Comparison of ENCODE assay signal across 8 mouse cellular contexts in genomic region chr9:119894339-119895009, GRCm38 (mm10). TPM values are rescaled to one million over a fixed set of nuclear protein-coding genes. Genes with fewer than 3 reads are reported as not detected.
A peak's percentile ranks its signal among the peaks of the same experiment; 100 is the strongest.
DNase-seq lines count a peak whose midpoint lies in the region; ATAC-seq and TF ChIP-seq lines count a peak whose summit lies in the region.

Gene Wdr48 (plus strand): TSS chr9:119894878.

- peak within 1 kb of the TSS; percentile 93 for H3K27ac ChIP-seq in MEL (ENCODE audit: control insufficient read depth, low read depth, low read length)
- H3K27ac ChIP-seq in cerebellum, adult 2 months (ENCODE audit: insufficient read depth, low read length): peak within 1 kb of the TSS; percentile 87
- H3K27ac ChIP-seq in forebrain, postnatal 0 days (ENCODE audit: low read depth, low read length): peak within 1 kb of the TSS; percentile 83
- H3K27ac ChIP-seq in lung, embryonic 15.5 days: peak within 1 kb of the TSS; percentile 72

- no peak for TF ChIP-seq EP300 in MEL (IDR thresholded peaks at IDR 0.05; ENCODE audit: low read depth in 1 of 2, low read length in 2 of 2)

- H3K4me3 ChIP-seq in MEL (ENCODE audit: control insufficient read depth in 1 of 2, insufficient read depth in 1 of 2, low read depth in 2 of 2, low read length in 2 of 2): peak within 1 kb of the TSS; percentile 73 to 82
- H3K4me3 ChIP-seq in cerebellum, adult 2 months (replicated peaks; ENCODE audit: insufficient read depth, low read depth, low read length): peak within 1 kb of the TSS; percentile 98
- H3K4me3 ChIP-seq in forebrain, postnatal 0 days (ENCODE audit: low read depth, low read length): peak within 1 kb of the TSS; percentile 94
- H3K4me3 ChIP-seq in lung, embryonic 15.5 days: peak within 1 kb of the TSS; percentile 88

- DNase-seq in MEL (ENCODE audit: low read depth, low spot score): peak; percentile 99
- DNase-seq in cerebellum, adult 2 months: peak; percentile 97 to 98
- peak; percentile 99 for DNase-seq in forebrain, postnatal 0 days
- peak; percentile 98 for DNase-seq in heart, postnatal 4 days
- DNase-seq in layer of hippocampus, adult 8-10 months (ENCODE audit: low spot score in 2 of 2): peak; percentile 97 to 98
- peak; percentile 95 for DNase-seq in ovary, adult 18-20 months (ENCODE audit: low spot score)
- peak; percentile 99 for DNase-seq in thymus, postnatal 0 days (ENCODE audit: low spot score)

- H3K36me3 ChIP-seq in MEL (ENCODE audit: control insufficient read depth in 1 of 2, insufficient read depth in 2 of 2, low read length in 2 of 2): peaks cover 0 to 13% of the 10 kb centered on the region in 2 experiments; a peak in 2 of 4 replicates
- 0 out of 2 replicates have a peak, but pooled peaks cover 4% of the 10 kb centered on the region for H3K36me3 ChIP-seq in forebrain, postnatal 0 days (ENCODE audit: insufficient read depth)
- H3K36me3 ChIP-seq in lung, embryonic 15.5 days: no peaks in the 10 kb centered on the region

- no peak for TF ChIP-seq CTCF in MEL (IDR thresholded peaks at IDR 0.05 in 2 of 3, conservative IDR thresholded peaks at IDR 0.05 in 1 of 3; ENCODE audit: control insufficient read depth in 1 of 3, insufficient read depth in 1 of 3, low read depth in 2 of 3, low read length in 3 of 3, poor library complexity in 1 of 3, severe bottlenecking in 1 of 3)
- no peak for TF ChIP-seq CTCF in cerebellum, adult 2 months (IDR thresholded peaks at IDR 0.05; ENCODE audit: borderline replicate concordance, insufficient read depth, low read depth, low read length)
- no peak for TF ChIP-seq CTCF in forebrain, postnatal 0 days (IDR thresholded peaks at IDR 0.05; ENCODE audit: low read depth)

- H3K79me2 ChIP-seq in MEL (ENCODE audit: control insufficient read depth, insufficient read depth, low read length, poor library complexity): peaks cover 29% of the 10 kb centered on the region

- no peaks in the 10 kb centered on the region for H3K27me3 ChIP-seq in MEL (ENCODE audit: control insufficient read depth in 1 of 2, insufficient read depth in 2 of 2, low read length in 2 of 2)
- no peaks in the 10 kb centered on the region for H3K27me3 ChIP-seq in cerebellum, adult 2 months (ENCODE audit: control insufficient read depth, insufficient read depth, low read length)
- H3K27me3 ChIP-seq in forebrain, postnatal 0 days (ENCODE audit: insufficient read depth, low read length): no peaks in the 10 kb centered on the region
- no peaks in the 10 kb centered on the region for H3K27me3 ChIP-seq in lung, embryonic 15.5 days

- TF ChIP-seq POLR2A in MEL (IDR thresholded peaks at IDR 0.05; ENCODE audit: control insufficient read depth in 1 of 2, insufficient read depth in 1 of 2, low read depth in 1 of 2, low read length in 2 of 2, poor library complexity in 1 of 2): peak; percentile 66 to 88; a peak in 3 of 4 replicates
- TF ChIP-seq POLR2A in cerebellum, adult 2 months (IDR thresholded peaks at IDR 0.05; ENCODE audit: borderline replicate concordance, insufficient read depth, low read length): peak; percentile 77; the same call in 1 of the 2 replicates

- TF ChIP-seq RAD21 in MEL (IDR thresholded peaks at IDR 0.05; ENCODE audit: low read depth, low read length): no peak

- H3K9ac ChIP-seq in MEL (ENCODE audit: control insufficient read depth, low read depth, low read length, poor library complexity, severe bottlenecking): peak within 1 kb of the TSS; percentile 87
- peak within 1 kb of the TSS; percentile 73 for H3K9ac ChIP-seq in forebrain, postnatal 0 days
- H3K9ac ChIP-seq in lung, embryonic 15.5 days: peak within 1 kb of the TSS; percentile 77

- WGBS in cerebellum, adult 2 months: 5% methylated on average over 34 of the region's 34 CpGs
- 5% methylated on average over 34 of the region's 34 CpGs for WGBS in forebrain, postnatal 0 days
- WGBS in lung, embryonic 15.5 days: 3% methylated on average over 34 of the region's 34 CpGs

- H3K4me1 ChIP-seq in MEL (ENCODE audit: control insufficient read depth in 1 of 2, insufficient read depth in 2 of 2, low read length in 2 of 2): peaks cover 0 to 10% of the 10 kb centered on the region in 2 experiments; a peak in 2 of 4 replicates
- H3K4me1 ChIP-seq in cerebellum, adult 2 months (ENCODE audit: control insufficient read depth, insufficient read depth, low read length): peaks cover 5% of the 10 kb centered on the region
- H3K4me1 ChIP-seq in forebrain, postnatal 0 days (ENCODE audit: insufficient read depth): peaks cover 12% of the 10 kb centered on the region; the same call in 1 of the 2 replicates
- peaks cover 10% of the 10 kb centered on the region for H3K4me1 ChIP-seq in lung, embryonic 15.5 days

- H3K9me3 ChIP-seq in MEL (replicated peaks; ENCODE audit: insufficient read depth, low read length): no peaks in the 10 kb centered on the region
- H3K9me3 ChIP-seq in forebrain, postnatal 0 days (ENCODE audit: low read length): no peaks in the 10 kb centered on the region
- H3K9me3 ChIP-seq in lung, embryonic 15.5 days: no peaks in the 10 kb centered on the region

- H3K4me2 ChIP-seq in forebrain, postnatal 0 days (ENCODE audit: low read depth): peak within 1 kb of the TSS; percentile 83
- peak within 1 kb of the TSS; percentile 86 for H3K4me2 ChIP-seq in lung, embryonic 15.5 days

- peak; percentile 99 for ATAC-seq in forebrain, postnatal 0 days
- ATAC-seq in lung, embryonic 15.5 days (ENCODE audit: borderline replicate concordance, extremely low read depth, low FRiP score, low TSS enrichment): peak; percentile 100

TF ChIP-seq in MEL, 35 proteins besides CTCF, POLR2A, EP300 and RAD21:
- no peak for TF ChIP-seq TAL1 (IDR thresholded peaks at IDR 0.05; ENCODE audit: low read length)
- TF ChIP-seq ELF1 (IDR thresholded peaks at IDR 0.05; ENCODE audit: low read depth, low read length): peak; percentile 74
- peak; percentile 66; the same call in 1 of the 2 replicates for TF ChIP-seq E2F4 (IDR thresholded peaks at IDR 0.05; ENCODE audit: borderline replicate concordance, low read depth, low read length)
- TF ChIP-seq CHD1 (IDR thresholded peaks at IDR 0.05; ENCODE audit: low read depth, low read length): no peak
- TF ChIP-seq MAZ (IDR thresholded peaks at IDR 0.05; ENCODE audit: low read depth, low read length): peak; percentile 90
- TF ChIP-seq ZMIZ1 (IDR thresholded peaks at IDR 0.05; ENCODE audit: low read depth, low read length): peak; percentile 87
- no peak for TF ChIP-seq MAFK (IDR thresholded peaks at IDR 0.05; ENCODE audit: borderline replicate concordance, low read depth, low read length)
- peak; percentile 89 for TF ChIP-seq HCFC1 (IDR thresholded peaks at IDR 0.05; ENCODE audit: low read depth, low read length)
- TF ChIP-seq POLR2AphosphoS5 (IDR thresholded peaks at IDR 0.05; ENCODE audit: borderline replicate concordance, low read depth, low read length): no peak
- no peak; the same call in 1 of the 2 replicates for TF ChIP-seq KAT2A (conservative IDR thresholded peaks at IDR 0.05; ENCODE audit: low read depth, low read length)
- no peak for TF ChIP-seq ZC3H11A (IDR thresholded peaks at IDR 0.05; ENCODE audit: low read depth, low read length)
- 0 out of 2 replicates have a peak, but pooled peaks have one; percentile 16 for TF ChIP-seq ETS1 (IDR thresholded peaks at IDR 0.05; ENCODE audit: low read depth, low read length)
- peak; percentile 86 for TF ChIP-seq NELFE (IDR thresholded peaks at IDR 0.05; ENCODE audit: low read depth, low read length)
- TF ChIP-seq SIN3A (IDR thresholded peaks at IDR 0.05; ENCODE audit: low read length): peak; percentile 88
- peak; percentile 48; the same call in 1 of the 2 replicates for TF ChIP-seq POLR2AphosphoS2 (IDR thresholded peaks at IDR 0.05; ENCODE audit: low read length)
- TF ChIP-seq TBP (IDR thresholded peaks at IDR 0.05; ENCODE audit: low read depth, low read length): peak; percentile 80; the same call in 1 of the 2 replicates
- no peak for TF ChIP-seq MEF2A (IDR thresholded peaks at IDR 0.05; ENCODE audit: extremely low read depth, insufficient replicate concordance, low read depth, low read length, poor library complexity, severe bottlenecking)
- no peak for TF ChIP-seq MYB (IDR thresholded peaks at IDR 0.05; ENCODE audit: low read depth, low read length)
- no peak for TF ChIP-seq NRF1 (IDR thresholded peaks at IDR 0.05; ENCODE audit: insufficient read depth, low read depth, low read length, poor library complexity, severe bottlenecking)
- peak; percentile 28; the same call in 1 of the 2 replicates for TF ChIP-seq TCF12 (IDR thresholded peaks at IDR 0.05; ENCODE audit: low read depth, low read length)
- TF ChIP-seq USF1 (IDR thresholded peaks at IDR 0.05; ENCODE audit: low read depth, low read length): no peak
- TF ChIP-seq BHLHE40 (IDR thresholded peaks at IDR 0.05; ENCODE audit: borderline replicate concordance, low read depth, low read length): no peak
- TF ChIP-seq CHD2 (IDR thresholded peaks at IDR 0.05; ENCODE audit: low read length): no peak
- peak; percentile 79 for TF ChIP-seq MAX (IDR thresholded peaks at IDR 0.05; ENCODE audit: low read length)
- no peak for TF ChIP-seq GABPA (IDR thresholded peaks at IDR 0.05; ENCODE audit: low read depth, low read length)
- TF ChIP-seq RCOR1 (IDR thresholded peaks at IDR 0.05; ENCODE audit: low read depth, low read length): no peak
- TF ChIP-seq USF2 (IDR thresholded peaks at IDR 0.05; ENCODE audit: borderline replicate concordance in 1 of 2, insufficient read depth in 1 of 2, low read depth in 1 of 2, low read length in 2 of 2): no peak
- no peak for TF ChIP-seq ZKSCAN1 (IDR thresholded peaks at IDR 0.05; ENCODE audit: low read depth, low read length)

RNA-seq across cellular contexts. Expression of gene Wdr48, which starts in this region (rescaled TPM):
- total RNA-seq in MEL (2012; rRNA removed): 31.0 and 34.1 TPM in 2 replicates
- polyA plus RNA-seq in MEL (2012; ENCODE audit: insufficient read depth in 1 of 2, insufficient read length in 2 of 2, low read depth in 1 of 2, low replicate concordance in 2 of 2, missing spikeins in 1 of 2): 10 to 100 TPM in 1 of 2 experiments, not detected in 1; 40.5 TPM
- 60.5 and 69.2 TPM in 2 replicates for polyA plus RNA-seq in cerebellum, adult 2 months (2012; rRNA removed)
- total RNA-seq in forebrain, postnatal 0 days (2014; rRNA removed): 80.3 and 83.2 TPM in 2 replicates
- 41.1 and 47.9 TPM in 2 replicates for polyA plus RNA-seq in forebrain, postnatal 0 days (2015; fragmentation: Nextera tagmentation; extraction: Ambion mirVana)
- 10 to 100 TPM; 30.9 to 32.5 TPM for total RNA-seq in heart, postnatal 4 days (2021)
- total RNA-seq in layer of hippocampus, adult 8-10 months (2022): 10 to 100 TPM; 64.3 to 81.2 (median 74.6) TPM
- 53.3 and 54.1 TPM in 2 replicates for polyA plus RNA-seq in lung, embryonic 15.5 days (2015; fragmentation: Nextera tagmentation; extraction: Ambion mirVana)
- 37.8 and 39.0 TPM in 2 replicates for polyA plus RNA-seq in thymus, postnatal 0 days (2015; fragmentation: Nextera tagmentation; extraction: Ambion mirVana)

Comparison
In these comparisons a context has a peak if more than half of its experiments do, and no peak if none do; other contexts are left out.
1. Peak in every context shown above with its lines: DNase-seq, ATAC-seq, H3K4me3 ChIP-seq and H3K27ac ChIP-seq.